Comparison of ENCODE assay signal across 9 mouse cellular contexts in the genomic region with DNA sequence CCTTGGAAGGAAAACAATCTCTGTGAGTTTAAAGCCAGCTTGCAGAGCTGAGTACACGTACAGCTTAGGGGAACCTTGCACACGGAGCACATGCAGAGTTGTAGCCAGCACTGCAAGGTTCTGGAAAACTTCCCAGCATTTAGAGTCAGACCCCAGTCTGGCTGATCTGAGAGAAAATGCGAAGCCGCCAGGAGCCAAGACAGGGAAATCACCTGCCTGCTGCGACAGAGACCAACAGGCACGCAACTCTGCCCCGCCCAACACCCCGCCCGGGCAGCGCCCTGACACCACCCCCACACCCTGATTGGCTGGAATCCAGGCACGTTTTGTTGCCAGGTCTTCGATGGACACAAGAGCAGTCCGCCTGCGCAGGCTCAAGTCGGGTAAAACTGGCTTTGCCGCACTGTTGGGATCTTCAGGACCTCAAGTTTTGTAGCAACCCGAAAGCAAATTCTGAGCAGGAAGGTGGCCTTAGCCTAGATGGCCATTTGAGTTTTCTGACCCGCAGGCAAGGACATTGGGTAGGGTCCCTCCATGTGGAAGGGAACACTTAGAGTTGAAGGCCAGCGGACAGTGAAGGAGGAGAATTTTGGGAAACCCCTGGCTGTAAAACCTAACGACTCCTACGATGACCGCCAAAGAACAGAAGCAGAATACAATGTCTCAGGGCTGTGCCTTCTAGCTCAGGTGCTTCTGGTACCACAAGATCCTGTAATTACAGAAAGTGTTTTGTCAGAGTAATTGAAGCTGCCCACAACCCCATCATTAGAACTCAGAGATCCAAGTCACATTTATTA. TPM values are rescaled to one million over a fixed set of nuclear protein-coding genes. Genes with fewer than 3 reads are reported as not detected.
A peak's percentile ranks its signal among the peaks of the same experiment; 100 is the strongest.
DNase-seq lines count a peak whose midpoint lies in the region; ATAC-seq and TF ChIP-seq lines count a peak whose summit lies in the region.
"Had no signal": no experiment of that assay in that cellular context is flagged by ENCODE, and none has a peak within 500 bp of the region (broad histone marks: within the 10 kb centered on the region; RNA-seq: fewer than 3 reads in every experiment).

No protein-coding gene starts in this region.

- H3K27ac ChIP-seq in heart, embryonic 10.5 days = peak overlapping the region; percentile 37; the same call in 1 of the 2 replicates
- peak overlapping the region; percentile 68 for H3K27ac ChIP-seq in limb, embryonic 15.5 days
- no peak overlapping the region for H3K27ac ChIP-seq in midbrain, embryonic 16.5 days (ENCODE audit: low read length)

- 1% methylated on average over 22 of the region's 22 CpGs for WGBS in heart, embryonic 10.5 days
- WGBS in limb, embryonic 15.5 days = under 1% methylated on average over 22 of the region's 22 CpGs
- WGBS in midbrain, embryonic 16.5 days = under 1% methylated on average over 22 of the region's 22 CpGs

- no peak for TF ChIP-seq POLR2A in brain, embryonic 14.5 days (IDR thresholded peaks at IDR 0.05; ENCODE audit: borderline replicate concordance, extremely low read depth, insufficient read depth, insufficient read length, poor library complexity, severe bottlenecking)

- no peak for TF ChIP-seq CTCF in brain, embryonic 14.5 days (IDR thresholded peaks at IDR 0.05; ENCODE audit: borderline replicate concordance, extremely low read depth, insufficient read depth, insufficient read length)

- H3K4me2 ChIP-seq in limb, embryonic 15.5 days = peak overlapping the region; percentile 85
- peak overlapping the region; percentile 86 for H3K4me2 ChIP-seq in midbrain, embryonic 16.5 days (ENCODE audit: low read length)

- H3K9me3 ChIP-seq in heart, embryonic 10.5 days = no peaks in the 10 kb centered on the region
- no peaks in the 10 kb centered on the region for H3K9me3 ChIP-seq in limb, embryonic 15.5 days
- no peaks in the 10 kb centered on the region for H3K9me3 ChIP-seq in midbrain, embryonic 16.5 days (replicated peaks; ENCODE audit: control insufficient read depth, low read length, poor library complexity, severe bottlenecking)

- ATAC-seq in erythroblast, adult 5-6 weeks (replicated peaks; ENCODE audit: low FRiP score, poor library complexity, severe bottlenecking) = peak; percentile 72
- peak; percentile 47; the same call in 1 of the 2 replicates for ATAC-seq in limb, embryonic 15.5 days (ENCODE audit: insufficient number of reproducible peaks, low FRiP score, low TSS enrichment, low read depth)
- peak; percentile 85 for ATAC-seq in midbrain, embryonic 16.5 days
- ATAC-seq: Patski had no signal

- peaks cover 3% of the 10 kb centered on the region; the same call in 1 of the 2 replicates for H3K27me3 ChIP-seq in heart, embryonic 10.5 days (ENCODE audit: insufficient read depth, poor library complexity, severe bottlenecking)
- no peaks in the 10 kb centered on the region for H3K27me3 ChIP-seq in limb, embryonic 15.5 days
- no peaks in the 10 kb centered on the region for H3K27me3 ChIP-seq in midbrain, embryonic 16.5 days (ENCODE audit: control insufficient read depth, insufficient read depth, low read depth, low read length)

- no peaks in the 10 kb centered on the region for H3K36me3 ChIP-seq in heart, embryonic 10.5 days
- H3K36me3 ChIP-seq in limb, embryonic 15.5 days = no peaks in the 10 kb centered on the region
- H3K36me3 ChIP-seq in midbrain, embryonic 16.5 days (ENCODE audit: control insufficient read depth, insufficient read depth, low read length) = no peaks in the 10 kb centered on the region

- peak; percentile 76 to 79 for DNase-seq in B cell, adult 2 months
- DNase-seq in brain, embryonic 14.5 days (ENCODE audit: low read depth) = peak; percentile 89
- peak; percentile 95 for DNase-seq in heart, embryonic 10.5 days (ENCODE audit: low spot score)
- DNase-seq in kidney, adult 9 months = peak; percentile 94
- peak; percentile 48 to 82 for DNase-seq in spleen, postnatal 10 days (ENCODE audit: low spot score in 2 of 2)

- H3K4me3 ChIP-seq in heart, embryonic 10.5 days = peak overlapping the region; percentile 50
- peak overlapping the region; percentile 38 for H3K4me3 ChIP-seq in limb, embryonic 15.5 days
- H3K4me3 ChIP-seq in midbrain, embryonic 16.5 days (ENCODE audit: low read depth, low read length) = peak overlapping the region; percentile 36

- H3K4me1 ChIP-seq in heart, embryonic 10.5 days = no peaks in the 10 kb centered on the region
- peaks cover 14% of the 10 kb centered on the region for H3K4me1 ChIP-seq in limb, embryonic 15.5 days
- H3K4me1 ChIP-seq in midbrain, embryonic 16.5 days (ENCODE audit: control insufficient read depth, insufficient read depth, low read length) = peaks cover 7% of the 10 kb centered on the region

- H3K9ac ChIP-seq in limb, embryonic 15.5 days = no peak overlapping the region
- peak overlapping the region; percentile 53 for H3K9ac ChIP-seq in midbrain, embryonic 16.5 days (ENCODE audit: low read depth, low read length)

RNA-seq across cellular contexts. Expression of a gene that starts 19.1 kb away (rescaled TPM):
- 0.27 and 0.28 TPM in 2 replicates for polyA plus RNA-seq in brain, embryonic 14.5 days (2012; rRNA removed)
- not detected in 2 replicates for total RNA-seq in erythroblast, adult 5-6 weeks (2015; ENCODE audit: low replicate concordance)
- not detected in 2 replicates for total RNA-seq in erythroblast, adult 5-6 weeks (2017; ENCODE audit: low replicate concordance)
- polyA plus RNA-seq in heart, embryonic 10.5 days (2016; fragmentation: Nextera tagmentation; extraction: Ambion mirVana) = 0.20 and 0.27 TPM in 2 replicates
- polyA plus RNA-seq in limb, embryonic 15.5 days (2015; fragmentation: Nextera tagmentation; extraction: Ambion mirVana) = 0.09 and 0.14 TPM in 2 replicates
- polyA plus RNA-seq in midbrain, embryonic 16.5 days (2015; fragmentation: Nextera tagmentation; extraction: Ambion mirVana) = 0.26 and 0.44 TPM in 2 replicates
- polyA plus RNA-seq: Patski had no signal

RNA-seq across cellular contexts. Expression of a gene that starts 50.4 kb away (rescaled TPM):
- 0.04 TPM in 1 of 2 replicates, not detected in the other for polyA plus RNA-seq in brain, embryonic 14.5 days (2012; rRNA removed)
- total RNA-seq in erythroblast, adult 5-6 weeks (2015; ENCODE audit: low replicate concordance) = not detected in 2 replicates
- total RNA-seq in erythroblast, adult 5-6 weeks (2017; ENCODE audit: low replicate concordance) = 2.0 TPM in 1 of 2 replicates, not detected in the other
- polyA plus RNA-seq in heart, embryonic 10.5 days (2016; fragmentation: Nextera tagmentation; extraction: Ambion mirVana) = 0.06 and 0.07 TPM in 2 replicates
- 0.17 TPM in 1 of 2 replicates, not detected in the other for polyA plus RNA-seq in limb, embryonic 15.5 days (2015; fragmentation: Nextera tagmentation; extraction: Ambion mirVana)
- not detected in 2 replicates for polyA plus RNA-seq in midbrain, embryonic 16.5 days (2015; fragmentation: Nextera tagmentation; extraction: Ambion mirVana)
- polyA plus RNA-seq: Patski had no signal

RNA-seq across cellular contexts. Expression of a gene that starts 59.0 kb away (rescaled TPM):
- 27.9 and 30.9 TPM in 2 replicates for polyA plus RNA-seq in brain, embryonic 14.5 days (2012; rRNA removed)
- total RNA-seq in erythroblast, adult 5-6 weeks (2015; ENCODE audit: low replicate concordance) = 16.9 and 46.1 TPM in 2 replicates
- total RNA-seq in erythroblast, adult 5-6 weeks (2017; ENCODE audit: low replicate concordance) = 37.9 and 42.3 TPM in 2 replicates
- polyA plus RNA-seq in heart, embryonic 10.5 days (2016; fragmentation: Nextera tagmentation; extraction: Ambion mirVana) = 65.1 and 80.8 TPM in 2 replicates
- 55.6 and 57.8 TPM in 2 replicates for polyA plus RNA-seq in limb, embryonic 15.5 days (2015; fragmentation: Nextera tagmentation; extraction: Ambion mirVana)
- 28.2 and 35.2 TPM in 2 replicates for polyA plus RNA-seq in midbrain, embryonic 16.5 days (2015; fragmentation: Nextera tagmentation; extraction: Ambion mirVana)
